Mouse (Mus musculus) T-helper 2 cell (primary cell): ENCODE measurements around the gene Ppp1r13b.

ENCODE experiments used
- in situ Hi-C: fragments of 300-600 bp; cut with MboI, MseI; formaldehyde crosslinking; loops from one replicate; pipeline ENCODE4 v1.15.1; 2025; ENCODE audit warnings: high pct_unique_total_duplicates

Ppp1r13b gene

DNA sequence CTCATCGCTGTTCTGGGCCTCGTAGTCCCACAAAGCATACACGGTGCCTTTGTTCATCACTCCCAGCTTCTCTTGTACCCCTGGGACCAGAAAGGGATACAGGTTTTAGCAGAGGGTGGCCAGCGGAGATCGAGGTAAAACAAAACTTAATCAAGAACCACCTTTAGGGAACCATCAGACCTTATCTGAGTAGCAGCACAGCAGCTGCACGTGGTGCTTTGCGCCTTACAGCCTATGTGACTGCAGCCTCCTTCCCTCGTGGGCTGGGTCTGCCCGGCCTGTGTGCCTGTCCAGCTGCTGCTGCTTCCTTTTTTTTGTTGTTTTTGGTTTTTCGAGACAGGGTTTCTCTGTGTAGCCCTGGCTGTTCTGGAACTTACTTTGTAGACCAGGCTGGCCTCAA, 77.5 kb downstream of the Ppp1r13b start:
- in situ Hi-C loops: no loop called here

GRCm38 (mm10) chr12:111829954-111830353, 78.0 kb downstream of the Ppp1r13b start:
- in situ Hi-C loops: no loop called here

GRCm38 (mm10) chr12:111829447-111829846, 78.5 kb downstream of the Ppp1r13b start:
- in situ Hi-C loops: no loop called here

DNA sequence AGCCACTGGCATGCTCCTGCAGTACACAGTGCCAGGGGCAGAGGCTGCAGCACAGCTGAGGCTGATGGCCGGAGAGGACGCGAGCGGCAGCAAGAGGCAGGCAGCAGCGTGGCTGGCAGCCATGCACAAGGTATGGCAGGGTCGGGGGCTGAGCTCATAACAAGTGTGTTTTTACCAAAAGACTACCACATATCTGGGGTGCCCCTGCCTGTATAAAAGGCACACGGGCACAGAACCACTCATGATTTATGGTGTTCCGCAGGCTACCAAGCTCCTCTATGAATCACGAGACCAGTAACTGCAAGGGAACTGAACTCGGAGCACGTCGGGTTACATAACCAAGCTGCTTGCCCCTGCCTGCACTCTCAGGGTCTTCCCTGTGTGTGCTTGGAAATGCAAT, 80.4 kb downstream of the Ppp1r13b start:
- in situ Hi-C loops: no loop called here

DNA sequence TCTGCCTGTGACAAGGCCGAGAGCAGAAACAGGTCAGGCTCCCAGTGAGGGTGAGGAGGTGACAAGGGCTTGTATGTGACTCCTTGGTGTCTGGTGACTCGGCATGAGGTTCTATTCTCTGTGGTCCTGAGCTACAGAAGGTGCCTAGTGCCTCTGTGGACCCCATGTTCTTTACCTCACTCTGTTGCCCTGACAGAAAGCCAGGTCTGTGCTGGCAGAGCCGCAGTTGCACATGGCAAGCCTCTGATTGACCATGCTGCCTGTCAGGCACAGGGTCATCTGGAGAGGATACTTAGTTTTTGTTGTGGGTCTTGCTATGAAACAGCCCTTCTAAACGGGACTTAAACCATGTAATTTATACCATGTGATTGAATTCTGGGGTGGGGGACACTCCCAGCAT, 86.0 kb downstream of the Ppp1r13b start:
- in situ Hi-C loops: loop anchor here (25.0 kb wide), 1 partner anchor 1865 kb away; no protein-coding TSS in a partner anchor

GRCm38 (mm10) chr12:111820708-111821107, 87.2 kb downstream of the Ppp1r13b start:
- in situ Hi-C loops: loop anchor here (25.0 kb wide), 1 partner anchor 1867 kb away; no protein-coding TSS in a partner anchor

DNA sequence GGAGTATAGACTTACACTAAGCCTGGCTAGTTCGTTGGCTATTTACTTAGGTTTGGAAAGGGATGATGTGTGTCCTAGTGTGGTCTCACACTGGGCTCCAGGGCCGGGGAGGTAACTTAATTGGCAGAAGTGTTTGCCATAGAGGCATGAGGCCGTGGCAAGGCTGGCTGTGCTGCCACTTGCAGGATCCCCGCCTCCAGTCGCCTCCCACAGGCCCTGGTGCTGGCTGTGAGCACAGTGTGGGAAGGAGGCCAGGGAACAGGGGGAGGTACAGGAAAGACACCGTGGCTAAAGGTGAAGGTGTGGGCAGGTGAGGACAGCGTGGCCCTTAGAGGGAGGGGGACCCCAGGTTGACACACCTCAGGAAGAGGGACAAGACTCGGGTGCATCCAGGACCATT, 88.0 kb downstream of the Ppp1r13b start:
- in situ Hi-C loops: loop anchor here (25.0 kb wide), 1 partner anchor 1867 kb away; no protein-coding TSS in a partner anchor

GRCm38 (mm10) chr12:111817991-111818390, 89.9 kb downstream of the Ppp1r13b start:
- in situ Hi-C loops: loop anchor here (25.0 kb wide), 1 partner anchor 1869 kb away; no protein-coding TSS in a partner anchor

GRCm38 (mm10) chr12:111816967-111817366, 90.9 kb downstream of the Ppp1r13b start:
- in situ Hi-C loops: loop anchor here (25.0 kb wide), 1 partner anchor 1870 kb away; no protein-coding TSS in a partner anchor

- in situ Hi-C loops: loop anchor here (25.0 kb wide), 1 partner anchor 1871 kb away; no protein-coding TSS in a partner anchor
Observed at GRCm38 (mm10) chr12:111816528-111816927, 91.4 kb downstream of the Ppp1r13b start.

DNA sequence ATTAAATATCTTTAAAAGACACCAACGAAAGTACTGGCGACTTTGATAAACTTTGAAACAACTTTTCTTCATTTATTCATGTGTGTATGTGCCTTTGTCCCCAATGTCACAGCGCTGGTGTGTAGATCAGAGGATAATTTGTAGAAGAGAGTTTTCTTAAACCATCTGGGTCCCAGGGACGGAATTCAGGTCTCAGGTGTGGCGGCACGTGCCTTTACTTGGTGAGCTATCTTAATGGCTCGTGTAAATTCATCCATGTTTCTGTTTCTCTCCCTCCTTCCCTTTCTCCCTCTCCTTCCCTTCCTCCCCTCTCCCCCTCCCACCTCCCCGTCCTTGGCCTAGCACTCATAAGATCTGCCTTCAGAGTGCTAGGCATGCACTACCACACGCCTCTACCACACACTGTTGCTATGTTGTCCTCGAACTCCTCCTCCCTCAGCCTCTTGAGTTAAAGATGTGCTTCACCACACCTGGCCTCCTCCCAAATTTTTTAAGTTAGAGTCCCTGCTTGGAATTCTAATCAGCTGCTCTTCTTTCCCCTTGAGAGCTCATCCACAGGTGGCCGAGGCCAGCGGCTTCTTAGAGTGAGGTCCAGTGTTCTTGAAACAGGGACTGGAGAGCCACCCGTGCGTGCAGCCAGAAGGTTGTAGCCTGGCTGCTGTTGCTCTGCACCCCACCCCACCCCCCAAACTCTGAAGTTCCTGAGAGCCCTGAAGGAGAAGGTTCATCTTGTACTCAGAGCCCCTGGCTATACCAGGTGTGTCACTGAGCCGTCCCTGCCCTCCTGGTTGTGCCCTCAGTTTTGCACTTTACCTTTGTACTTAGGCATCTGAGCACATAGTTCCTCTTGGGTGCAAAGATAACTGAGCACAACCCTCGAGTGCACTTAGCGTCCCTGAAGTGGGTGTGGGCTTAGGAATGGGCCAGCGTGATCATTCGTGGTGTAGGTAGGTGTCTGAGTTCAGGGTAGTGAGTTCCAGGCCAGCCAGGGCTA, 92.8 kb downstream of the Ppp1r13b start:
- in situ Hi-C loops: loop anchor here (25.0 kb wide), 1 partner anchor 1872 kb away; no protein-coding TSS in a partner anchor

- in situ Hi-C loops: loop anchor here (25.0 kb wide), 1 partner anchor 1873 kb away; no protein-coding TSS in a partner anchor
Observed at GRCm38 (mm10) chr12:111813766-111814617, 93.9 kb downstream of the Ppp1r13b start, which contains the start of the genes Xrcc3 and Zfyve21. Xrcc3 (minus strand) TSS chr12:111813873. Zfyve21 (plus strand) TSS chr12:111814170.

DNA sequence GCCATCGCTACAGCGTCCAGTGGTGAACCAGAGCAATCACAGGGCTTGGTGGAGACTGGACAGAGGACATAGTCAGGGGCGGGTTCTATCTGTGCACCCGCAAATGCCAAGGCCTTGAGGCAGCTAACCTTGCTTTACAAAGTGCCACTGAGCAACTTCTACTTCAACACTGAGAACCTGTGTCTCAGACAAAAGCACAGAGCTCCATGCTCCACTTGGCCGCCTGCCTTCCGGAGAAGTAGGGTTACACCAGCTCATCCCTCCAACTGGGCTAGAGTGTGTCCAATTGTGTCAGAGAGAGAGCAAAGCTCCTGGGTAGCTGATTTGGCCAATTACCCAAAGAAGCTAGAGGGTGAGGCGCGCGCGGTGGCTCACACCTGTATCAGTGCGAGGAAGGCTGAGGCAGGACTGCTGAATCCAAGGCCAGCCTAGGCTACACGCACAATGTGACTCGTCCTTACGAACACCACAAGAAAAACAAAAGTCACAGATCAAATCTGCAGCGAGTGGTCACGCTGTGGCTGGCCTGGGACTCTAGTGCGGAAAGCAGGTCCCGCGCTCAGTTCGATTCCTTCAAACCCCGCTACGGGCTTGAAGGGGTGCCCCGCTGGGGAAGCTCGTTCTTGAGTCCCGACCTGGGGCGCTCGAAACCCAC, 94.7 kb downstream of the Ppp1r13b start:
- in situ Hi-C loops: loop anchor here (25.0 kb wide), 1 partner anchor 1874 kb away; no protein-coding TSS in a partner anchor

- in situ Hi-C loops: loop anchor here (25.0 kb wide), 1 partner anchor 1875 kb away; no protein-coding TSS in a partner anchor
Observed at GRCm38 (mm10) chr12:111812611-111813010, 95.3 kb downstream of the Ppp1r13b start.

- in situ Hi-C loops: loop anchor here (25.0 kb wide), 1 partner anchor 1875 kb away; no protein-coding TSS in a partner anchor
Observed at GRCm38 (mm10) chr12:111812075-111812474, 95.8 kb downstream of the Ppp1r13b start.

GRCm38 (mm10) chr12:111809762-111810161, 98.1 kb downstream of the Ppp1r13b start:
- in situ Hi-C loops: loop anchor here (25.0 kb wide), 1 partner anchor 1878 kb away; no protein-coding TSS in a partner anchor

DNA sequence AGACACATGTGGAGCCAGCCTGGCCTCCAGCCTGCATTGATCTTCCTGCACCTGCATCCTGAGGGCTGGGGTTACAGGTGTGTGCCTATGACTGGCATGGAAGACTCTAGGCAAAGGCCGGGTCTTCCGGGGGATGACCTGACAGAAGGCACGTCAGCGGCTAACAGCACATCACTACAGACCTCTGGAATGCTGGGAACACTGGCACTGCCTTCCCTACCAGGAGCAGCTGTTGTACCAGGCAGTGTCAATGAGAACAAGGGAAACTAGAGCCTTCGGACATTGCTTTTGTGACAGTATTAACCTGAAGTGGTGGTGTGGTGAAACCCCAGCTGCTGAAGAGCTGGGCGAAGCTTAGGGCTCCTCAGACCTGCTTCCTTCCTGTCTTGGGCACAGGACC, 99.1 kb downstream of the Ppp1r13b start:
- in situ Hi-C loops: loop anchor here (25.0 kb wide), 1 partner anchor 1879 kb away; no protein-coding TSS in a partner anchor

GRCm38 (mm10) chr12:111803538-111803937, 104.4 kb downstream of the Ppp1r13b start:
- in situ Hi-C loops: loop anchor here (25.0 kb wide), 1 partner anchor 1884 kb away; no protein-coding TSS in a partner anchor

GRCm38 (mm10) chr12:111800459-111801183, 107.3 kb downstream of the Ppp1r13b start:
- in situ Hi-C loops: loop anchor here (25.0 kb wide), 1 partner anchor 1887 kb away; no protein-coding TSS in a partner anchor

- in situ Hi-C loops: no loop called here
Observed at GRCm38 (mm10) chr12:111798493-111798892, 109.4 kb downstream of the Ppp1r13b start.
